Mouse (Mus musculus) adrenal gland, adult 18-20 months (tissue): Measurements from ENCODE around the gene Stim1. TPM values are rescaled to one million over a fixed set of nuclear protein-coding genes. Genes with fewer than 3 reads are reported as not detected.
"Not testable (repeated sequence)": the region's sequence is repeated elsewhere in the genome, so short reads cannot be mapped to it uniquely, and the experiment has no call there.

ENCODE experiments used
- DNase-seq, 2 experiments: peaks; one replicate each; pipeline ENCODE4 v3.0.0; 2021 to 2022; ENCODE audit warnings: low spot score in 2 of 2
- total RNA-seq, 2 experiments: library from RNA; stranded (reverse); gene quantifications; 1 replicate in 1 of 2; 2 replicates in 1 of 2; pipeline ENCODE4 v1.2.3; 2021

Stim1 gene
- total RNA-seq, 2 experiments from 2014 or later: 74.0 to 77.1 TPM

- no peak for DNase-seq
Measured at GRCm38 (mm10) chr7:102349236-102349635, 81.6 kb downstream of the Stim1 start.

GRCm38 (mm10) chr7:102353420-102353819 lies 85.8 kb downstream of the Stim1 start:
- DNase-seq: no peak

- no peak for DNase-seq
Measured at GRCm38 (mm10) chr7:102358124-102358523, 90.5 kb downstream of the Stim1 start.

- DNase-seq: no peak
Measured at GRCm38 (mm10) chr7:102361297-102361696, 93.7 kb downstream of the Stim1 start.

- no peak for DNase-seq
Measured at GRCm38 (mm10) chr7:102363853-102364252, 96.2 kb downstream of the Stim1 start.

GRCm38 (mm10) chr7:102369661-102370060 lies 102.1 kb downstream of the Stim1 start:
- DNase-seq: no peak

GRCm38 (mm10) chr7:102370526-102370925 lies 102.9 kb downstream of the Stim1 start:
- peak in 1 of 2 experiments; percentile 20 for DNase-seq

- DNase-seq: no peak
Measured at GRCm38 (mm10) chr7:102373382-102374072, 105.9 kb downstream of the Stim1 start.

GRCm38 (mm10) chr7:102383221-102383620 lies 115.6 kb downstream of the Stim1 start:
- DNase-seq: no peak

- DNase-seq: no peak
Measured at GRCm38 (mm10) chr7:102385973-102386372, 118.4 kb downstream of the Stim1 start.

- DNase-seq: no peak
Measured at GRCm38 (mm10) chr7:102389082-102389481, 121.5 kb downstream of the Stim1 start.

- no peak for DNase-seq
Measured at GRCm38 (mm10) chr7:102393898-102394297, 126.3 kb downstream of the Stim1 start.

- no peak for DNase-seq
Measured at GRCm38 (mm10) chr7:102395894-102396293, 128.3 kb downstream of the Stim1 start.

- DNase-seq: no peak
Measured at GRCm38 (mm10) chr7:102396331-102396730, 128.7 kb downstream of the Stim1 start.

GRCm38 (mm10) chr7:102399180-102399731 lies 131.7 kb downstream of the Stim1 start:
- DNase-seq: no peak

GRCm38 (mm10) chr7:102404118-102404517 lies 136.5 kb downstream of the Stim1 start:
- no peak for DNase-seq

- no peak for DNase-seq
Measured at GRCm38 (mm10) chr7:102407440-102407839, 139.8 kb downstream of the Stim1 start.

- DNase-seq: not testable (repeated sequence)
Measured at GRCm38 (mm10) chr7:102415272-102415671, 147.7 kb downstream of the Stim1 start.

GRCm38 (mm10) chr7:102415841-102416240 lies 148.2 kb downstream of the Stim1 start:
- no peak for DNase-seq

- peak; percentile 25 to 33 for DNase-seq
Measured at GRCm38 (mm10) chr7:102417398-102417797, 149.8 kb downstream of the Stim1 start.

- DNase-seq: no peak
Measured at GRCm38 (mm10) chr7:102422036-102422435, 154.4 kb downstream of the Stim1 start.

- DNase-seq: no peak
Measured at GRCm38 (mm10) chr7:102425933-102426685, 158.5 kb downstream of the Stim1 start.
